Mouse (Mus musculus) neural tube, embryonic 15.5 days (tissue): ENCODE measurements around the gene Scgb3a1. TPM values are rescaled to one million over a fixed set of nuclear protein-coding genes. Genes with fewer than 3 reads are reported as not detected.

Experiments used
- ATAC-seq: fragments of 200-750 bp; cut with Nextera tagmentation; 2 replicates; pipeline ENCODE4 v1.8.0; 2017; ENCODE audit warnings: mild to moderate bottlenecking, moderate TSS enrichment, moderate library complexity; ENCODE audit not compliant: low FRiP score
- H3K27ac ChIP-seq: fragments of 300-500 bp; sonication (generic); replicated peaks from 2 replicates; pipeline ENCODE4 v1.5.1; 2015; ENCODE audit warnings: mild to moderate bottlenecking, inconsistent platforms
- H3K27me3 ChIP-seq: fragments of 300-500 bp; sonication (generic); replicated peaks from 2 replicates; pipeline ENCODE4 v1.6.1; 2015; ENCODE audit warnings: inconsistent platforms
- H3K36me3 ChIP-seq: fragments of 300-500 bp; sonication (generic); 2 replicates; pipeline ENCODE4 v1.6.1; 2015; ENCODE audit warnings: inconsistent platforms
- H3K4me1 ChIP-seq: fragments of 300-500 bp; sonication (generic); 2 replicates; pipeline ENCODE4 v1.6.1; 2015; ENCODE audit warnings: inconsistent platforms
- H3K4me2 ChIP-seq: fragments of 300-500 bp; sonication (generic); 2 replicates; pipeline ENCODE4 v1.6.1; 2015; ENCODE audit warnings: inconsistent platforms, mild to moderate bottlenecking, moderate library complexity
- H3K4me3 ChIP-seq: fragments of 300-500 bp; sonication (generic); replicated peaks from 2 replicates; pipeline ENCODE4 v1.5.1; 2015; ENCODE audit warnings: mild to moderate bottlenecking, inconsistent platforms
- H3K9ac ChIP-seq: fragments of 300-500 bp; sonication (generic); replicated peaks from 2 replicates; pipeline ENCODE4 v1.6.1; 2015; ENCODE audit warnings: mild to moderate bottlenecking, inconsistent platforms
- H3K9me3 ChIP-seq: fragments of 300-500 bp; sonication (generic); replicated peaks from 2 replicates; pipeline ENCODE4 v1.6.1; 2016; ENCODE audit warnings: inconsistent platforms
- WGBS: fragments of 180-500 bp; shearing (Covaris S2); methylation state at CpG from one replicate; pipeline ENCODE4 v1.1.7; 2015; ENCODE audit warnings: mixed read lengths; 5-methylcytosine and 5-hydroxymethylcytosine counted together
- polyA plus RNA-seq: library from polyadenylated mRNA; unstranded; fragments of >200 nt; fragmentation: Nextera tagmentation; extraction: Ambion mirVana; gene quantifications from 2 replicates; pipeline ENCODE4 v1.2.1, GENCODE M21; 2015

The Scgb3a1 gene
- not detected in 2 replicates for polyA plus RNA-seq

- no peak for ATAC-seq
- 88% methylated on average over 5 of the region's 5 CpGs for WGBS
- Histone ChIP-seq H3K36me3 (no peaks in the 10 kb centered on the region), H3K4me3 (no peak within 1 kb of the TSS), H3K9me3 (no peaks in the 10 kb centered on the region), H3K27me3 (no peaks in the 10 kb centered on the region), H3K9ac (no peak within 1 kb of the TSS), H3K27ac (no peak within 1 kb of the TSS), H3K4me1 (no peaks in the 10 kb centered on the region), H3K4me2 (no peak within 1 kb of the TSS)
These were observed at the start of gene Scgb3a1 for GRCm38 (mm10) chr11:49663310-49663709. Gene Scgb3a1, plus strand, starts transcription at chr11:49663610.

- 92% methylated on average over 10 of the region's 10 CpGs for WGBS
- H3K27me3 ChIP-seq = peaks cover 29% of the 10 kb centered on the region
- no peak overlapping the region for H3K4me3 ChIP-seq
- H3K9ac ChIP-seq = no peak overlapping the region
- H3K9me3 ChIP-seq = no peaks in the 10 kb centered on the region
- H3K4me2 ChIP-seq = no peak overlapping the region
- H3K27ac ChIP-seq = no peak overlapping the region
- ATAC-seq = no peak
- no peaks in the 10 kb centered on the region for H3K4me1 ChIP-seq
- H3K36me3 ChIP-seq = no peaks in the 10 kb centered on the region
These were observed 47.3 kb upstream of the Scgb3a1 start for GRCm38 (mm10) chr11:49615856-49616725.

DNA sequence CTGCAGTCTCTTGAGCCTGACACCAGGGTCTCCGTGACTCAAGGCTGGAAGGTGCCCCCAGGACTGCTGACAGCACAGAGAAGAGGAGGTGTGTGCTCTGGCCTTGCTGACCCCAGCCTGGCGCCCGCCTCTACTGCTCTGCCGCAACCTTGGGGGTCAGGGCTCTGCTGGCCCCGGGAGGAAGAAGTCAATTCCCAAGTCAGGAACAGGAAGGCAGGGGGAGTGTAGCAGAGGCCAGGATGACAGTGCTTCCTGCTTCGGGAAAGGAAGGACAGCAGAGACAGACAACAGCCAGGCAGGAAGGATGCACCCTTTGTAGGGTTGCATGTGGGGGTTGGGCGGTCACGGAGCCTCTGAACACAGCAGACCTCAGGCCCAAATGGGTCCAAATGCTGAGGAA is 44.9 kb upstream of the Scgb3a1 start:
- H3K4me1 ChIP-seq = no peaks in the 10 kb centered on the region
- H3K4me3 ChIP-seq = no peak overlapping the region
- no peak overlapping the region for H3K27ac ChIP-seq
- H3K9me3 ChIP-seq = no peaks in the 10 kb centered on the region
- no peak for ATAC-seq
- H3K4me2 ChIP-seq = no peak overlapping the region
- no peak overlapping the region for H3K9ac ChIP-seq
- WGBS = 79% methylated on average over 8 of the region's 8 CpGs
- peaks cover 16% of the 10 kb centered on the region for H3K27me3 ChIP-seq
- H3K36me3 ChIP-seq = no peaks in the 10 kb centered on the region

GRCm38 (mm10) chr11:49621953-49622352 is 41.5 kb upstream of the Scgb3a1 start:
- H3K4me3 ChIP-seq = no peak overlapping the region
- H3K4me2 ChIP-seq = no peak overlapping the region
- no peak overlapping the region for H3K27ac ChIP-seq
- WGBS = 69% methylated on average over 5 of the region's 5 CpGs
- no peaks in the 10 kb centered on the region for H3K9me3 ChIP-seq
- ATAC-seq = no peak
- no peaks in the 10 kb centered on the region for H3K27me3 ChIP-seq
- H3K36me3 ChIP-seq = no peaks in the 10 kb centered on the region
- H3K9ac ChIP-seq = no peak overlapping the region
- no peaks in the 10 kb centered on the region for H3K4me1 ChIP-seq

GRCm38 (mm10) chr11:49624156-49624555 is 39.3 kb upstream of the Scgb3a1 start:
- H3K27ac ChIP-seq = no peak overlapping the region
- H3K4me1 ChIP-seq = no peaks in the 10 kb centered on the region
- no peaks in the 10 kb centered on the region for H3K27me3 ChIP-seq
- no peak overlapping the region for H3K4me2 ChIP-seq
- H3K4me3 ChIP-seq = no peak overlapping the region
- no peaks in the 10 kb centered on the region for H3K36me3 ChIP-seq
- 91% methylated on average over 3 of the region's 3 CpGs for WGBS
- H3K9ac ChIP-seq = no peak overlapping the region
- no peak for ATAC-seq
- no peaks in the 10 kb centered on the region for H3K9me3 ChIP-seq

DNA sequence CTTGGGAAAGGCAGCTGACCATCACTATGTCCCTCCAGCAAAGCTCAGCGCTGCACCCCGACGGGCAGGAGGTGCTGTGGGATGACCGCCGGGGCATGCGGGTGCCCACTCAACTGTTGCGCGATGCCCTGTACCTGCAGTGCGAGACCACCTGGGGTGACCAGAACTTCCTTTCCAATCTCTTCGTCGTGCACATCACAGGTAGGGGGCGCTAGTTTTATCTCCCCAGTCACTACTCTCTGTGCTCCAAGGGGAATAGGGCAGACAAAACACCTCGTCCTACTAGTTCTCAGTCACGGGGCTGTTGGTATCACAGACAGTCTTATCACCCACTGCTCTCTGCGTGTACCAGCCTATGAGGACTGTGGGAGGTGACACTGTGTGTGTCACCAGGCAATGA is 37.5 kb upstream of the Scgb3a1 start:
- WGBS = 68% methylated on average over 15 of the region's 15 CpGs
- ATAC-seq = no peak
- Histone ChIP-seq H3K9ac (no peak overlapping the region), H3K9me3 (no peaks in the 10 kb centered on the region), H3K4me2 (no peak overlapping the region), H3K4me1 (no peaks in the 10 kb centered on the region), H3K27me3 (no peaks in the 10 kb centered on the region), H3K36me3 (no peaks in the 10 kb centered on the region), H3K27ac (no peak overlapping the region), H3K4me3 (no peak overlapping the region)

DNA sequence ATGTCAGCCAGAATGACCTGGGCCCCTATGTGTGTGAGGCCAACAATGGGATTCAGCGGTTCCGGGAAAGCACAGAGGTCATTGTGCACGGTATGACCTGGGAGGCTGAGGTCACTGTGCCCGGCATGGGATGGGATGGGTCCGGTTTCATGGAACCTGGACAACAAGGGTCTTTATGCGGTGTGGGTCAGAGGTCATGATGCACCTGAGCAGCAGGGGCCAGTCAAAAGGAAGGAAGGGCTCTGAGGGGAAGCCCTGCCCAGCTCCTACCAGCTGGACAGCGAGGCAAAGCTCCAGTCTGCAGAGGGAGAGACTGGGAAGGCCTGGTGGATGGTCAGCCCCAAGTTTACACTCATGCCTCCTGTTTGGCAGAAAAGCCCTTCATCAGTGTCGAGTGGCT is 36.7 kb upstream of the Scgb3a1 start:
- ATAC-seq = no peak
- H3K4me1 ChIP-seq = no peaks in the 10 kb centered on the region
- no peaks in the 10 kb centered on the region for H3K9me3 ChIP-seq
- H3K4me2 ChIP-seq = no peak overlapping the region
- no peaks in the 10 kb centered on the region for H3K36me3 ChIP-seq
- no peak overlapping the region for H3K4me3 ChIP-seq
- no peak overlapping the region for H3K9ac ChIP-seq
- WGBS = 82% methylated on average over 8 of the region's 8 CpGs
- no peak overlapping the region for H3K27ac ChIP-seq
- peaks cover 4% of the 10 kb centered on the region; the same call in 1 of the 2 replicates for H3K27me3 ChIP-seq

GRCm38 (mm10) chr11:49631154-49631553 is 32.3 kb upstream of the Scgb3a1 start:
- Histone ChIP-seq H3K9ac (no peak overlapping the region), H3K4me1 (peaks cover 14% of the 10 kb centered on the region), H3K4me3 (no peak overlapping the region), H3K9me3 (no peaks in the 10 kb centered on the region), H3K4me2 (no peak overlapping the region), H3K27ac (no peak overlapping the region), H3K27me3 (peaks cover 43% of the 10 kb centered on the region), H3K36me3 (no peaks in the 10 kb centered on the region)
- no peak for ATAC-seq
- WGBS = 43% methylated on average over 3 of the region's 3 CpGs

DNA sequence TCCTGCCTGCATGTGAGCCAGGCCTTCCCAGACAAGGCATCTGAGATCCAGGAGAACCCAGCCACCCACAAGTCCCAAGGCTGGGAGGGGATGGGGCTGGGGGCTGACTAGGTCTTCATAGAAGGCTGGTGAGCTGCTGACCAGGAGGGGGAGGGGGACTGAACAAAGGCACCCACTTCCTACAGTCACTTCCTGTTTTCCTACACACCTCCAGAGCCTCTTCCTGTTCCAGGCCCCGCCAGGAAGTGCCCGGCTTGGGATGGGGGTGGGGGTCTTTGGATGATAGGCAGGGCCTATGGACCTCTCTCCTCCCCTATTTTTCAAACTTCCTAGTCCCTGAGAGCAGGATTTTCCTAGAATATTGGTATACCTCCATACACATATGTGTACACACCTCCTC is 31.2 kb upstream of the Scgb3a1 start:
- no peak overlapping the region for H3K27ac ChIP-seq
- H3K9me3 ChIP-seq = no peaks in the 10 kb centered on the region
- no peak overlapping the region for H3K9ac ChIP-seq
- peaks cover 54% of the 10 kb centered on the region for H3K27me3 ChIP-seq
- ATAC-seq = no peak
- no peak overlapping the region for H3K4me3 ChIP-seq
- H3K4me1 ChIP-seq = peaks cover 18% of the 10 kb centered on the region
- H3K4me2 ChIP-seq = no peak overlapping the region
- 85% methylated on average over 2 of the region's 2 CpGs for WGBS
- H3K36me3 ChIP-seq = no peaks in the 10 kb centered on the region

- H3K4me3 ChIP-seq = peak overlapping the region; percentile 36
- H3K27ac ChIP-seq = no peak overlapping the region
- no peaks in the 10 kb centered on the region for H3K36me3 ChIP-seq
- ATAC-seq = peak; percentile 25; the same call in 1 of the 2 replicates
- 4% methylated on average over 22 of the region's 22 CpGs for WGBS
- peak overlapping the region; percentile 61 for H3K4me2 ChIP-seq
- H3K4me1 ChIP-seq = peaks cover 18% of the 10 kb centered on the region
- no peak overlapping the region; the same call in 1 of the 2 replicates for H3K9ac ChIP-seq
- H3K9me3 ChIP-seq = no peaks in the 10 kb centered on the region
- H3K27me3 ChIP-seq = peaks cover 58% of the 10 kb centered on the region
These were observed 29.3 kb upstream of the Scgb3a1 start for GRCm38 (mm10) chr11:49634101-49634500.

GRCm38 (mm10) chr11:49635671-49636070 is 27.7 kb upstream of the Scgb3a1 start:
- H3K27me3 ChIP-seq = peaks cover 58% of the 10 kb centered on the region
- H3K9ac ChIP-seq = no peak overlapping the region
- WGBS = 77% methylated on average over 6 of the region's 6 CpGs
- H3K9me3 ChIP-seq = no peaks in the 10 kb centered on the region
- peaks cover 18% of the 10 kb centered on the region for H3K4me1 ChIP-seq
- H3K4me2 ChIP-seq = no peak overlapping the region
- no peaks in the 10 kb centered on the region for H3K36me3 ChIP-seq
- H3K27ac ChIP-seq = no peak overlapping the region
- ATAC-seq = no peak
- H3K4me3 ChIP-seq = no peak overlapping the region

DNA sequence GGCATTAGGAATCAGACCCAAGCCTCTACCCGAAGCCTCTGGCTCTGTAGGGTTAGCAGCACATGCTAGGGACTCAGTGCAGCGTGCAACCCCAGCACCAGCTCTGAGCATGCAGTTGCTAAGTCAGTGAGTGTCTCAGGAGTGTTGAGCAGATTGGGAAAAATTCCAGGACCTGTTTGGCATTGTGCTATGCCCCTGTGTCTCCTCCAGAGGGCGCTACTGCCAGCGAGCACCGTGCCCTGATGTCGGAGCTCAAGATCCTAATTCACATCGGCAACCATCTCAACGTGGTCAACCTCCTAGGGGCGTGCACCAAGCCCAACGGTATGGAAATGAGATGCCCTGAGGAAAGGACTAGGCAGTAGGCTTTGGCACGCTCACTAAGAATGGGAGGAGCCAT is 27.0 kb upstream of the Scgb3a1 start:
- no peak overlapping the region for H3K9ac ChIP-seq
- H3K27me3 ChIP-seq = peaks cover 54% of the 10 kb centered on the region
- H3K9me3 ChIP-seq = no peaks in the 10 kb centered on the region
- ATAC-seq = no peak
- H3K27ac ChIP-seq = no peak overlapping the region
- H3K4me1 ChIP-seq = peaks cover 18% of the 10 kb centered on the region
- H3K4me3 ChIP-seq = 0 out of 2 replicates have a peak overlapping the region, but pooled peaks have one; percentile 3
- H3K36me3 ChIP-seq = no peaks in the 10 kb centered on the region
- peak overlapping the region; percentile 36 for H3K4me2 ChIP-seq
- WGBS = 5% methylated on average over 11 of the region's 11 CpGs
